Mouse (Mus musculus): ENCODE measurements around the gene Olig3.

DNA sequence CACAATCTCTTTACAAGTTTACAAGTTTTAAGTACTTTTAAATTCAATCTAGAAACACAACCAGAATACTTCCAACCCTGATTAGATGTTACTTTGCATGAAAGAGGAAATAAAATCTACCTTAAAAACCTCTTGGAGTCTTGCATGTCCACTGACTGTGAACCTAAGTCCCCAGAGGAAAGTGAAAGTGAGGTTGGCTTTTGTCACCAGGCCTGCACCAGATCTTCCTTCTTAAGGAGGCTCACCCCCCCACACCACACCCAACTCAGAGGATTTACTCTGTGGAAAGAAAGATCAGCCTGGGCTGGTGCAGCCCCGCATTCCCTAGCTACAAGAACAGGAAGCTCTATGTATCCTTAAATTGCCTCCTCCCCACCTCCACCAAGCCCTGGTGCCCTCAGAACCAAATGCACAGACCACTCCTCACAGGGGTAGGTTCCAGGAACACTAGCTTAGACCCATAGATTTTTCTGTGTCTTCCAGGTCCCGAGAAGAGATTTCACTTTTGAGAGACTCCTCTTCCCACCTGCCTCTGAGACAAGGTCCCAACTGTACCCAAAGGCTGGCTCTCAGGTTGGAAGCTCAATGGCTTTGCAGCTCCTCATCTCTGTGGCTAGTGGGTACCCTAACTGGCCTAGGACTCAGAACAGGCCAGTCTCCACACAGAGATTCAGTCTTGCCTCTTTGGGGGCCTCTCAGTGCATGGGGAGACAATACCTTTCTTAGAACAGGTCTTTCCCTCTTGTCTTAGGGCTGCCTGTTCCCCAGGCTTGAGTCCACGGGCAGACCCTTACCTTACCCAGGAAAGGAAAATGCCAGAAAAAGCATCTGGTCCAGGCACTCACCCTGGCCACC lies 4.3 kb downstream of the Olig3 start:
- no peak for TF ChIP-seq POLR2A (IDR thresholded peaks at IDR 0.05; ENCODE audit: insufficient read depth, low read length)
- TF ChIP-seq CTCF (IDR thresholded peaks at IDR 0.05; ENCODE audit: low read depth, low read length) = no peak
- no peak for TF ChIP-seq EP300 (IDR thresholded peaks at IDR 0.05; ENCODE audit: insufficient read depth, low read depth, low read length)
